Mouse (Mus musculus): ENCODE results near the gene Acot2. TPM values are rescaled to one million over a fixed set of nuclear protein-coding genes. Genes with fewer than 3 reads are reported as not detected.

The Acot2 gene
- polyA plus RNA-seq (2012; rRNA removed), result 5.4 and 9.0 TPM in 2 replicates

DNA sequence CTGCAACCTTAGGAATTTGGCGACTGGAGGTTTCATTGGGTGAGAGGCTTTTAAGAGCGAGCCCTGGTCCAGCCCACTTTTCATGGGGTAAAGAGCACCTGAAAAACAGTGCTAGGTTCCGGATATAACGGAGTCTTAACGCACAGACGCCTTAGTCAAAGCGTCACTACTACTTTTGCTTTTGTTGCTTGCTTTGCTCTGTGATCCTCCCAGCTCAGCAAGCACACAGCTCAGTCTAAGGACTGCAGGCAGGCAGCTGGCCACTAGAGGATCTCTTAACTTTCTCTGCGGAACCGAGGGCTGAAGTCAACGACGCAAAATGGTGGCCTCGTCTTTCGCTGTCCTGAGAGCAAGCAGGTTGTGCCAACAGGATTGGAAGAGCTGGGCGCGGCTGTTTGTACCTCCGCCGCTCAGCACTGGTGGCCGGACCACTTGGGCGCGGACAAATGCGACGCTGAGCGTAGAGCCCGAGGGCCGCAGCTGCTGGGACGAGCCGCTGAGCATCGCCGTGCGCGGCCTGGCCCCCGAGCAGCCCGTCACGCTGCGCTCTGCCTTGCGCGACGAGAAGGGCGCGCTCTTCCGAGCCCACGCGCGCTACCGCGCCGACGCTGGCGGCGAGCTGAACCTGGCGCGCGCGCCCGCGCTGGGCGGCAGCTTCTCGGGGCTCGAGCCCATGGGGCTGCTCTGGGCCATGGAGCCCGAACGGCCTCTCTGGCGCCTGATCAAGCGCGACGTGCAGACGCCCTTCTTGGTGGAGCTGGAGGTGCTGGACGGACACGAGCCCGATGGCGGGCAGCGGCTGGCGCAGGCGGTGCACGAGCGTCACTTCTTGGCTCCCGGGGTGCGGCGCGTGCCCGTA is at the start of gene Acot2:
Acot2 (plus strand) TSS at position 279 of the 859 bp plus-strand sequence.

DNA sequence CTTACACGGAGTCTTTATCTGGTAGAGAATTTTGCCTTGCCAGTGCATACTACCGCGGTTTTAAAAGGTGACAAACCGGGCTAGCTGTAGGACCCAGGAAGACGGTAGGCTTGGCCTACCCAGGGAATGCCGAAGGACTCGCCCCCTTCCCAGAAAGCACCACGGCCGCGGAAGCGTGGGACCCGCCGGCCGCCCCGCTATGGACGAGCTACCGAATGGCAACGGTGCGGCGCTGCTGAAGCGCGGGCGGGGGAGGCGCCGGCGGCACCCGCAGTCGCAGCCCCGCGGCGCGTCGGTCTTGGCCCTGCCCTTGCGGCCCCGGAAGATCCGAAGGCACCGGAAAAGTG is 37.2 kb upstream of the Acot2 start, which contains the start of gene Riox1:
Riox1 (plus strand) TSS at position 116 of the 347 bp plus-strand sequence.

DNA sequence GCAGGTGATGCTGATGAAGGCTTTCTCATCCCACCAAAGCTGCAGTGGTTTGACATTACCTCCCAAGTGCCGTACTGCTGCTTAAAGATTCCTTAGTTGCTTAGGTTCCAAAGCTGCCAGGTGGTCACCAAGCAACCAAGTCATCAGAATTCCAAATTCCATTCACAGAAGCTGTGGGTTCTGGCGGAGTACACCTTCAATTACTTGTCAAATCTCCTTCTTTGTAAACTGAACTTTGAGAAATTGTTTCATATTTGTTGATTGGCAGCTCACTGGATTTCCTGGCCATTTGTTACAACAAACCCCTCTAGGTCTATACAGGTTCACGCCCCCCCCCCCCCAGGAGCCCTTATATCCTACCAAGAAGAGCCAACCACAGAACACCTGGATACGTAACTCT is 2.9 kb upstream of the Acot2 start, which contains the start of gene Heatr4:
Heatr4 (minus strand) TSS at position 101 of the 400 bp plus-strand sequence.

DNA sequence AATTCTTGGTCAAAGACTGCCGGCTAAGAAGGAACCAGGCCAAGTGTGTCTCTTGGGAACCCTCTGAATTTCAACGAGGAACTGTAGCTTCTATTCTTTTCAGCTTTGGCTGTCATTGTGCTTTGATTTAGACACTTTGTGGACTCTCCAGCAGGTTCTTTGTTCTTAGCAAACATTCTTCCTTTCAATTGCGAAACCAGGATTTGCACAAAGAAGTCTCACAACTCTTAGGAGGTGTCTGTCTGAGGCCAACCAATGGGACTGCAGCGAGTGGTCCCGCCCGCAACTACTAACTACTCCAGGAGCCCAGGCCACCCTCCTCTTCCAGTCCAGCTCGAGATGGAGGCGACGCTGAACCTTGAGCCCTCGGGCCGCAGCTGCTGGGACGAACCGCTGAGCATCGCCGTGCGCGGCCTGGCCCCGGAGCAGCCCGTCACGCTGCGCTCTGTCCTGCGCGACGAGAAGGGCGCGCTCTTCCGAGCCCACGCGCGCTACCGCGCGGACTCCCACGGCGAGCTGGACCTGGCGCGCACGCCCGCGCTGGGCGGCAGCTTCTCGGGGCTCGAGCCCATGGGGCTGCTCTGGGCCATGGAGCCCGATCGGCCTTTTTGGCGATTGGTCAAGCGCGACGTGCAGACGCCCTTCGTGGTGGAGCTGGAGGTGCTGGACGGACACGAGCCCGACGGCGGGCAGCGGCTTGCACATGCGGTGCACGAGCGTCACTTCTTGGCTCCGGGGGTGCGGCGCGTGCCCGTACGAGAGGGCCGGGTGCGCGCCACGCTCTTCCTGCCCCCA is 21.7 kb downstream of the Acot2 start, which contains the start of gene Acot1:
Acot1 (plus strand) TSS at position 320 of the 795 bp plus-strand sequence.

DNA sequence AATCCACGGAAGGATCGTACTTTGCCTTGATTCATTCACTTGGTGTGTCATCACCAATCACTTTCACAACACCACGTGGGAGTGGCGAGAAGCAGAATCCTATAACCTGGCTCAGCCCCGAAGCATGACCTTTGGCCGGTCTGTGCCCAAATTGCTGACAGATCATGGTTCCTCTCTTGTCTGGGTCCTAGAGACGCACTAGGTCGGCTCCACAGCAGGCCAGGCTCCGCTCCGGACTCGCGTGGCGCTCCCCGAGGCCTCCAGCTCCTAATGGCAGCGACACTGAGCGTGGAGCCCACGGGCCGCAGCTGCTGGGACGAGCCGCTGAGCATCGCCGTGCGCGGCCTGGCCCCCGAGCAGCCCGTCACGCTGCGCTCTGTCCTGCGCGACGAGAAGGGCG is 50.6 kb downstream of the Acot2 start, which contains the start of gene Acot4:
Acot4 (plus strand) TSS at position 139 of the 400 bp plus-strand sequence.

DNA sequence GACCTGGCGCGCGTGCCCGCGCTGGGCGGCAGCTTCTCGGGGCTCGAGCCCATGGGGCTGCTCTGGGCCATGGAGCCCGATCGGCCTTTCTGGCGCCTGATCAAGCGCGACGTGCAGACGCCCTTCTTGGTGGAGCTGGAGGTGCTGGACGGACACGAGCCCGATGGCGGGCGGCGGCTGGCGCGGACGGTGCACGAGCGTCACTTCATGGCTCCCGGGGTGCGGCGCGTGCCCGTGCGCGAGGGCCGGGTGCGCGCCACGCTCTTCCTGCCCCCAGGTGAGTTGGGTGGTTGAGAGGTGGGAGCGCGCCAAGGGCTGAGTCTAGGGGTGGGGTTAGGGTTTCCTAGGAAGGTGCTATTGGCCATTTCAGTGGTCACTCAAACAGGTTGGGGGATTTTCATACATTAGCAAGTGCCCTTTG is 51.0 kb downstream of the Acot2 start, which contains the start of gene Gm49366:
Gm49366 (plus strand) TSS at position 245 of the 421 bp plus-strand sequence.

Other genes starting within 250 kb of the Acot2 start
- gene Papln, start 224.2 kb upstream of the Acot2 start, polyA plus RNA-seq (2012; rRNA removed), result 1.3 and 1.7 TPM in 2 replicates
- gene Numb, start 65.9 kb upstream of the Acot2 start, polyA plus RNA-seq (2012; rRNA removed), result 32.1 and 32.7 TPM in 2 replicates
- gene Riox1, start 37.3 kb upstream of the Acot2 start, polyA plus RNA-seq (2012; rRNA removed), result 6.8 and 14.5 TPM in 2 replicates
- gene Heatr4, start 3.0 kb upstream of the Acot2 start, polyA plus RNA-seq (2012; rRNA removed), result not detected in 2 replicates
- gene Acot1, start 21.6 kb downstream of the Acot2 start, polyA plus RNA-seq (2012; rRNA removed), result 20.7 and 42.3 TPM in 2 replicates
- 0.97 and 1.2 TPM in 2 replicates for gene Acot4, start 50.5 kb downstream of the Acot2 start, polyA plus RNA-seq (2012; rRNA removed)
- not detected in 2 replicates for gene Gm49366, start 51.1 kb downstream of the Acot2 start, polyA plus RNA-seq (2012; rRNA removed)
- 0.04 TPM in 1 of 2 replicates, not detected in the other for gene Acot3, start 64.3 kb downstream of the Acot2 start, polyA plus RNA-seq (2012; rRNA removed)
- gene Acot5, start 81.5 kb downstream of the Acot2 start, polyA plus RNA-seq (2012; rRNA removed), result not detected in 2 replicates
- 0.66 and 0.81 TPM in 2 replicates for gene Acot6, start 112.8 kb downstream of the Acot2 start, polyA plus RNA-seq (2012; rRNA removed)
- gene Dnal1, start 126.5 kb downstream of the Acot2 start, polyA plus RNA-seq (2012; rRNA removed), result 0.29 and 0.90 TPM in 2 replicates
- 0.19 TPM in 1 of 2 replicates, not detected in the other for gene Pnma1, start 160.6 kb downstream of the Acot2 start, polyA plus RNA-seq (2012; rRNA removed)
- gene Elmsan1, start 231.0 kb downstream of the Acot2 start, polyA plus RNA-seq (2012; rRNA removed), result 4.8 and 5.7 TPM in 2 replicates